Mouse (Mus musculus): ENCODE results near the gene Aff3. TPM values are rescaled to one million over a fixed set of nuclear protein-coding genes. Genes with fewer than 3 reads are reported as not detected.

Aff3 gene
- polyA plus RNA-seq, 1 experiment from 2014 or later: 33.1 TPM

DNA sequence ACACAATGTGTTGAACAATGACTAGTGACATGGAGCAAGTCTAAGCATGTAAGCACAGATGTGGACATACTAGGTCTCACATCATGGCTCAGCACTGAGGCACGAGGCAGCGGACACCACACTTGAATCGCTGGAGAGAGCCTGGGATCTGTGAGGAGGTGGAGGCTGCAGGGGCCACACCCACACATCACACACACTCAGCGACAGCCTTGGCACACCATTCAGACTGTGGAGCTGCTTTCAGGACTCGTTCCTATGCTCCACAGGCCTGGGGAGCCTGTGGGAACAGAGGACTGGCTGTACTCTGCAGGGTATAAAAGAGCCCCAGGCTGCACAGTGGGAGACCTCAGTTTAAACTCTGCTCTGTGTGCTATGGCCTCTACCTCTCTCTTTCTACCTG lies 270.3 kb downstream of the Aff3 start:
- WGBS: 23% methylated on average over 5 of the region's 5 CpGs
- no peak overlapping the region for H3K27ac ChIP-seq (replicated peaks)

GRCm38 (mm10) chr1:38393516-38393915 lies 271.2 kb downstream of the Aff3 start:
- Histone ChIP-seq H3K4me1 (peaks cover 51% of the 10 kb centered on the region), H3K9me3 (replicated peaks) (no peaks in the 10 kb centered on the region), H3K4me2 (no peak overlapping the region), H3K36me3 (no peaks in the 10 kb centered on the region), H3K4me3 (replicated peaks) (no peak overlapping the region), H3K27ac (replicated peaks) (no peak overlapping the region), H3K9ac (replicated peaks) (no peak overlapping the region), H3K27me3 (replicated peaks) (no peaks in the 10 kb centered on the region)
- ATAC-seq (ENCODE audit: low FRiP score): no peak
- WGBS: 24% methylated on average over 6 of the region's 6 CpGs

More for the DNA sequence above, 270.3 kb downstream of the Aff3 start:
- Histone ChIP-seq H3K27me3 (replicated peaks) (no peaks in the 10 kb centered on the region), H3K9ac (replicated peaks) (no peak overlapping the region), H3K4me1 (peaks cover 51% of the 10 kb centered on the region), H3K4me3 (replicated peaks) (no peak overlapping the region), H3K4me2 (no peak overlapping the region), H3K36me3 (no peaks in the 10 kb centered on the region), H3K9me3 (replicated peaks) (no peaks in the 10 kb centered on the region)
- no peak for ATAC-seq (ENCODE audit: low FRiP score)

- H3K27ac ChIP-seq (replicated peaks): no peak overlapping the region
- no peak overlapping the region for H3K4me3 ChIP-seq (replicated peaks)
- no peak overlapping the region for H3K4me2 ChIP-seq
- H3K9me3 ChIP-seq (replicated peaks): no peaks in the 10 kb centered on the region
- no peaks in the 10 kb centered on the region for H3K27me3 ChIP-seq (replicated peaks)
- no peak overlapping the region for H3K9ac ChIP-seq (replicated peaks)
- ATAC-seq (ENCODE audit: low FRiP score): no peak
- WGBS: 43% methylated on average over 2 of the region's 2 CpGs
- no peaks in the 10 kb centered on the region for H3K36me3 ChIP-seq
- H3K4me1 ChIP-seq: peaks cover 50% of the 10 kb centered on the region
Measured at GRCm38 (mm10) chr1:38392928-38393327, 271.8 kb downstream of the Aff3 start.

DNA sequence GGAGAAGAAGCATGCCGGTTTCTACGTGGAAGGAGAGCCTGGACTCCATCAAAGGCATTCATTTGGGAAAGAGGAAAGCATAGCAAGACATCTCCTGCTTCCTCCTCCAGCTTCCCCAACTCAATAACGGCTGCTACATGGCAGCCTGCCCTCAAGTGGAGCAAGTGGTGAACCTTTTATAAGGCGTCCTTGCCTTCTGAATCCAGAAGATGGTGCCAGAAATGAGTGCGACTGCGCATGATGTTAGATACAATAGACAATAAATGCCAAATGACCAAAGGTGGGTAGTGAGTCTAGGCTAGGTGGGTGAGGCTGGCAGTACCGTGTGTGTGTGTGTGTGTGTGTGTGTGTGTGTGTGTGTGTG lies 273.9 kb downstream of the Aff3 start:
- no peak overlapping the region for H3K4me3 ChIP-seq (replicated peaks)
- no peaks in the 10 kb centered on the region for H3K9me3 ChIP-seq (replicated peaks)
- ATAC-seq (ENCODE audit: low FRiP score): 0 out of 2 replicates have a peak, but pooled peaks have one; percentile 16
- H3K4me1 ChIP-seq: peaks cover 46% of the 10 kb centered on the region
- H3K9ac ChIP-seq (replicated peaks): no peak overlapping the region
- H3K27ac ChIP-seq (replicated peaks): no peak overlapping the region
- H3K4me2 ChIP-seq: no peak overlapping the region
- H3K36me3 ChIP-seq: no peaks in the 10 kb centered on the region
- 66% methylated on average over 7 of the region's 7 CpGs for WGBS
- H3K27me3 ChIP-seq (replicated peaks): no peaks in the 10 kb centered on the region

- peaks cover 44% of the 10 kb centered on the region for H3K4me1 ChIP-seq
- 37% methylated on average over 17 of the region's 17 CpGs for WGBS
Measured at GRCm38 (mm10) chr1:38390235-38390885, 274.4 kb downstream of the Aff3 start.

DNA sequence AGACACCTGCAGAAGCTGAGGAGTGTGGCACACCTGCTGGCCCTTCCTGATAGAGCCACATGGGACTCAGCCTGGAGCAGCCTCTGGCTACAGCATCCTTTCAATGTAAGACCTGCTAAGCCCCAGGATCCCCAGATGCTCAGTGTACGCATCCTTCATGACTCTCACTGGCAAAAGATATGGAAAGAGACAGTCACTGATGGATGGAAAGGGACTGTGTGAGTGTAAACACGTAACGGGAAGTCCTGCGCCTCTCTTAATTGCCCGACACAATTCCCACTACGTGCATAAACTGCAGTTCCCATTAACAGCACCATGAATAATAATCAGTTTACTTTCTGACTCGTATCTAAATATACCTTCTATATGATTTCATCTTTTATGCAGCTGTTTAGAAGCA lies 275.2 kb downstream of the Aff3 start:
- no peaks in the 10 kb centered on the region for H3K36me3 ChIP-seq
- H3K4me2 ChIP-seq: no peak overlapping the region
- H3K9me3 ChIP-seq (replicated peaks): no peaks in the 10 kb centered on the region
- no peak overlapping the region for H3K4me3 ChIP-seq (replicated peaks)
- peaks cover 44% of the 10 kb centered on the region for H3K4me1 ChIP-seq
- H3K27ac ChIP-seq (replicated peaks): no peak overlapping the region
- WGBS: 25% methylated on average over 7 of the region's 7 CpGs
- no peaks in the 10 kb centered on the region for H3K27me3 ChIP-seq (replicated peaks)
- no peak overlapping the region for H3K9ac ChIP-seq (replicated peaks)
- ATAC-seq (ENCODE audit: low FRiP score): peak; percentile 25; the same call in 1 of the 2 replicates

More at GRCm38 (mm10) chr1:38390235-38390885, 274.4 kb downstream of the Aff3 start:
- no peak for ATAC-seq (ENCODE audit: low FRiP score)
- no peak overlapping the region for H3K4me3 ChIP-seq (replicated peaks)
- no peak overlapping the region for H3K9ac ChIP-seq (replicated peaks)
- H3K4me2 ChIP-seq: no peak overlapping the region
- no peaks in the 10 kb centered on the region for H3K9me3 ChIP-seq (replicated peaks)
- no peak overlapping the region for H3K27ac ChIP-seq (replicated peaks)
- no peaks in the 10 kb centered on the region for H3K36me3 ChIP-seq
- no peaks in the 10 kb centered on the region for H3K27me3 ChIP-seq (replicated peaks)

DNA sequence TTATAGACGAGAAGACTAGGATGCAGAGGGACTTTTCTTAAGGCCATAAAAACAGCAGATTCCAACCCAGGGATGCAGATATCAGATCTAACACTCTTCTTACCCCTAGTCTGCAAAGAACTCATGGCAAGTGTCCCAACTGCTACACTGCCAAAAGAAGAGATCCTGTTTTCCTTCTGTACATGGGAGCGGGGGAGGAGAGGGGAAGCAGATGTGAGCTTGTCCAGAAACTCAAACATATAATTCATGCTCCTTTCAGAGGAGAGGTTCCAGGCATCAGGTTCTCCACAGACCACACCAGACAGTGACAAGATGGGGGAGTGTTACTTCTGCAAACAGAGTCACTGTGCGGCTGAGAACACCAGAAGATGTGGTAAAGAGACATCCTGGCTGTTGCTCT lies 276.3 kb downstream of the Aff3 start:
- peaks cover 42% of the 10 kb centered on the region for H3K4me1 ChIP-seq
- H3K9ac ChIP-seq (replicated peaks): no peak overlapping the region
- no peak overlapping the region for H3K4me3 ChIP-seq (replicated peaks)
- H3K27ac ChIP-seq (replicated peaks): no peak overlapping the region
- H3K36me3 ChIP-seq: no peaks in the 10 kb centered on the region
- H3K27me3 ChIP-seq (replicated peaks): no peaks in the 10 kb centered on the region
- no peaks in the 10 kb centered on the region for H3K9me3 ChIP-seq (replicated peaks)
- ATAC-seq (ENCODE audit: low FRiP score): no peak
- H3K4me2 ChIP-seq: no peak overlapping the region
- WGBS: 84% methylated on average over 3 of the region's 3 CpGs

DNA sequence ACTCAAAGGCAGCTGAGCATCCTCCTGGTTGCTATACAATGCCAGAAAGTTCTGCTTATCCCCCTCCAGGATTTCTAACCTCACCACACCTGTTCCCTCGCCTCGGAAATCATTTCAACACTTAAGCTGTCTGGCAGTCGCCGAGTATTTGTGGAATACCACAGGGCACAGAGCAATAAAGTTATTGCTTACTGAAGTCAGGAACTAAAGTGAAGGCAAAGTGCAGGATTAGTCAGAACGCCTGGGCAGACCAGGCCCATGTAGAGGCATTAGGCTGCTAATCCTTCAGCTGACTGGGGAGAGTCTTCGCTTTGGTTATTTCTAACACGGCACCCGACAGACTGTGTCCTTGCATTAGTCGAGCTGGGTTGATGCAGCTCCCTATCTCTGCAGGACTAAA lies 277.3 kb downstream of the Aff3 start:
- Histone ChIP-seq H3K9ac (replicated peaks) (no peak overlapping the region), H3K9me3 (replicated peaks) (no peaks in the 10 kb centered on the region), H3K27me3 (replicated peaks) (no peaks in the 10 kb centered on the region), H3K4me2 (no peak overlapping the region), H3K4me1 (peaks cover 40% of the 10 kb centered on the region), H3K36me3 (no peaks in the 10 kb centered on the region), H3K4me3 (replicated peaks) (no peak overlapping the region), H3K27ac (replicated peaks) (no peak overlapping the region)
- no peak for ATAC-seq (ENCODE audit: low FRiP score)
- WGBS: 73% methylated on average over 9 of the region's 9 CpGs

- H3K4me2 ChIP-seq: peak overlapping the region; percentile 5; the same call in 1 of the 2 replicates
- H3K27me3 ChIP-seq (replicated peaks): no peaks in the 10 kb centered on the region
- WGBS: 17% methylated on average over 16 of the region's 16 CpGs
- H3K27ac ChIP-seq (replicated peaks): peak overlapping the region; percentile 45; the same call in 1 of the 2 replicates
- no peak overlapping the region for H3K9ac ChIP-seq (replicated peaks)
- H3K4me3 ChIP-seq (replicated peaks): no peak overlapping the region
- ATAC-seq (ENCODE audit: low FRiP score): no peak
- peaks cover 31% of the 10 kb centered on the region for H3K4me1 ChIP-seq
- H3K36me3 ChIP-seq: no peaks in the 10 kb centered on the region
- H3K9me3 ChIP-seq (replicated peaks): no peaks in the 10 kb centered on the region
Measured at GRCm38 (mm10) chr1:38384457-38385121, 280.2 kb downstream of the Aff3 start.

- peak overlapping the region; percentile 45; the same call in 1 of the 2 replicates for H3K27ac ChIP-seq (replicated peaks)
Measured at GRCm38 (mm10) chr1:38384010-38384409, 280.7 kb downstream of the Aff3 start.

GRCm38 (mm10) chr1:38382683-38383082 lies 282.1 kb downstream of the Aff3 start:
- H3K27ac ChIP-seq (replicated peaks): no peak overlapping the region
- no peak for ATAC-seq (ENCODE audit: low FRiP score)
- no peaks in the 10 kb centered on the region for H3K27me3 ChIP-seq (replicated peaks)
- peaks cover 20% of the 10 kb centered on the region for H3K4me1 ChIP-seq
- no peaks in the 10 kb centered on the region for H3K36me3 ChIP-seq
- H3K9me3 ChIP-seq (replicated peaks): no peaks in the 10 kb centered on the region
- H3K4me3 ChIP-seq (replicated peaks): no peak overlapping the region
- H3K9ac ChIP-seq (replicated peaks): no peak overlapping the region
- WGBS: 61% methylated on average over 4 of the region's 4 CpGs
- H3K4me2 ChIP-seq: no peak overlapping the region

More at GRCm38 (mm10) chr1:38384010-38384409, 280.7 kb downstream of the Aff3 start:
- Histone ChIP-seq H3K27me3 (replicated peaks) (no peaks in the 10 kb centered on the region), H3K4me3 (replicated peaks) (no peak overlapping the region), H3K4me1 (peaks cover 25% of the 10 kb centered on the region), H3K4me2 (no peak overlapping the region), H3K9ac (replicated peaks) (no peak overlapping the region), H3K36me3 (no peaks in the 10 kb centered on the region), H3K9me3 (replicated peaks) (no peaks in the 10 kb centered on the region)
- no peak for ATAC-seq (ENCODE audit: low FRiP score)
- 87% methylated on average over 7 of the region's 7 CpGs for WGBS

- Histone ChIP-seq H3K9ac (replicated peaks) (no peak overlapping the region), H3K27me3 (replicated peaks) (no peaks in the 10 kb centered on the region), H3K36me3 (no peaks in the 10 kb centered on the region), H3K9me3 (replicated peaks) (no peaks in the 10 kb centered on the region), H3K4me3 (replicated peaks) (no peak overlapping the region), H3K4me2 (no peak overlapping the region), H3K27ac (replicated peaks) (no peak overlapping the region), H3K4me1 (0 out of 2 replicates have a peak, but pooled peaks cover 2% of the 10 kb centered on the region)
- no peak for ATAC-seq (ENCODE audit: low FRiP score)
- 81% methylated on average over 3 of the region's 3 CpGs for WGBS
Measured at GRCm38 (mm10) chr1:38377930-38378329, 286.8 kb downstream of the Aff3 start.
